Mouse (Mus musculus) Patski (cell line): ENCODE measurements at regions not wholly inside any gene's neighbourhood (a gene's known extent, or its start where the extent isn't known, plus 50 kb on each side); places are given as distances from the start of the nearest gene placed in this dataset.

Source experiments
- ATAC-seq: fragments of 100-300 bp; one replicate; pipeline ENCODE4 v1.8.0; 2021
- CTCF ChIA-PET: fragments of 350-600 bp; sonication (Branson Sonifier 250); formaldehyde crosslinking; loops from one replicate; lab custom pipeline; 2022; ENCODE audit warnings: inconsistent platforms; lab: Charles Lee
- POLR2A ChIA-PET: fragments of 350-600 bp; sonication (Branson Sonifier 250); formaldehyde crosslinking; loops from one replicate; lab custom pipeline; 2022; ENCODE audit warnings: antibody characterized with exemption, inconsistent platforms; lab: Charles Lee
- DNase-seq: peaks from one replicate; pipeline ENCODE4 v3.0.0-alpha.2; 2011; ENCODE audit warnings: low read depth, low spot score
- H3K27me3 ChIP-seq: fragments of 371-371 bp; one replicate; pipeline ENCODE4 v1.5.1; 2021
- CTCF ChIP-seq: fragments of 100-300 bp; IDR thresholded peaks from one replicate; pipeline ENCODE4 v1.5.1; 2021
- in situ Hi-C: fragments of 300-500 bp; cut with MboI; formaldehyde crosslinking; loops from 3 replicates; pipeline ENCODE4 v1.11.1; 2018; ENCODE audit warnings: low pct_unique_long_range_greater_than_20kb, mixed read lengths

GRCm38 (mm10) chr2:167747164-167747843, 57.7 kb upstream of the Tmem189 start:
- no peak for TF ChIP-seq CTCF
- H3K27me3 ChIP-seq: no peaks in the 10 kb centered on the region
- ChIA-PET CTCF (interaction anchor here (1.4 kb wide), 1 partner anchor 16 kb away, joined by 3 read pairs; no protein-coding TSS in a partner anchor), POLR2A (interaction anchor here (2.2 kb wide), 1 partner anchor 18 kb away, joined by 5 read pairs; no protein-coding TSS in a partner anchor)
- ATAC-seq (no peak), DNase-seq (no peak)
- in situ Hi-C loops: no loop called here

- POLR2A ChIA-PET: interaction anchor here (2.2 kb wide), 1 partner anchor 19 kb away, joined by 5 read pairs; no protein-coding TSS in a partner anchor
- TF ChIP-seq CTCF: no peak
- no peak for DNase-seq
- no peak for ATAC-seq
- CTCF ChIA-PET: interaction anchor here (1.8 kb wide), 1 partner anchor 15 kb away, joined by 4 read pairs; no protein-coding TSS in a partner anchor
- in situ Hi-C loops: no loop called here
- H3K27me3 ChIP-seq: no peaks in the 10 kb centered on the region
Measured at GRCm38 (mm10) chr2:167746344-167746743, 56.7 kb upstream of the Tmem189 start.

GRCm38 (mm10) chr2:167745409-167745808, 55.8 kb upstream of the Tmem189 start:
- ChIA-PET CTCF (interaction anchor here (0.8 to 1.9 kb wide), 4 partner anchors 10 to 143 kb away, joined by 3 to 4 read pairs (median 4); no protein-coding TSS in a partner anchor), POLR2A (interaction anchor here (2.2 kb wide), 1 partner anchor 20 kb away, joined by 5 read pairs; no protein-coding TSS in a partner anchor)
- TF ChIP-seq CTCF: no peak
- ATAC-seq: no peak
- no peak for DNase-seq
- no peaks in the 10 kb centered on the region for H3K27me3 ChIP-seq
- in situ Hi-C loops: no loop called here

GRCm38 (mm10) chr2:167744080-167744479, 54.5 kb upstream of the Tmem189 start:
- DNase-seq: no peak
- ChIA-PET POLR2A (interaction anchor here (0.8 to 1.1 kb wide), 2 partner anchors 35 to 53 kb away, joined by 3 read pairs; no protein-coding TSS in a partner anchor), CTCF (interaction anchor here (1.9 kb wide), 1 partner anchor 8 kb away, joined by 4 read pairs; no protein-coding TSS in a partner anchor)
- TF ChIP-seq CTCF: no peak
- no peak for ATAC-seq
- H3K27me3 ChIP-seq: no peaks in the 10 kb centered on the region
- in situ Hi-C loops: no loop called here

GRCm38 (mm10) chr2:167742479-167742878, 52.9 kb upstream of the Tmem189 start:
- in situ Hi-C loops: no loop called here
- TF ChIP-seq CTCF: no peak
- ChIA-PET POLR2A (interaction anchor here (0.6 kb wide), 1 partner anchor 50 kb away, joined by 4 read pairs; no protein-coding TSS in a partner anchor), CTCF (interaction anchor here (1.2 to 1.6 kb wide), 4 partner anchors 9 to 29 kb away, joined by 3 to 4 read pairs (median 4); no protein-coding TSS in a partner anchor)
- no peak for DNase-seq
- no peak for ATAC-seq
- H3K27me3 ChIP-seq: no peaks in the 10 kb centered on the region

- ChIA-PET CTCF (interaction anchor here (1.1 kb wide), 1 partner anchor 28 kb away, joined by 3 read pairs; no protein-coding TSS in a partner anchor), POLR2A (interaction anchor here (0.5 kb wide), 1 partner anchor 28 kb away, joined by 3 read pairs; no protein-coding TSS in a partner anchor)
- in situ Hi-C loops: no loop called here
- TF ChIP-seq CTCF: no peak
- DNase-seq: no peak
- no peak for ATAC-seq
- no peaks in the 10 kb centered on the region for H3K27me3 ChIP-seq
Measured at GRCm38 (mm10) chr2:167740516-167741189, 51.0 kb upstream of the Tmem189 start.
